Mouse (Mus musculus): ENCODE measurements at regions not wholly inside any gene's neighbourhood (a gene's known extent, or its start where the extent isn't known, plus 50 kb on each side); places are given as distances from the start of the nearest gene placed in this dataset.

GRCm38 (mm10) chr3:145705317-145705716 is 53.2 kb upstream of the Ddah1 start:
- DNase-seq (ENCODE audit: low spot score in 2 of 2): peak; percentile 45 to 64

- DNase-seq (ENCODE audit: low spot score in 2 of 2): no peak
These were observed 54.3 kb upstream of the Ccn1 start for GRCm38 (mm10) chr3:145704054-145704453.

- no peak for DNase-seq (ENCODE audit: low spot score in 2 of 2)
These were observed 53.7 kb upstream of the Ccn1 start for GRCm38 (mm10) chr3:145703411-145703924.

GRCm38 (mm10) chr3:145702739-145703138 is 53.0 kb upstream of the Ccn1 start:
- DNase-seq (ENCODE audit: low spot score in 2 of 2): no peak

GRCm38 (mm10) chr3:145701945-145702344 is 52.2 kb upstream of the Ccn1 start:
- DNase-seq (ENCODE audit: low spot score in 2 of 2): no peak
